Mouse (Mus musculus) intestine, embryonic 14.5 days (tissue): Measurements from ENCODE around the gene Nhsl1. TPM values are rescaled to one million over a fixed set of nuclear protein-coding genes. Genes with fewer than 3 reads are reported as not detected.

Experiments used
- ATAC-seq: fragments of 200-750 bp; cut with Nextera tagmentation; replicated peaks from 2 replicates; pipeline ENCODE4 v1.8.0; 2017; ENCODE audit warnings: low read depth, moderate number of reproducible peaks, moderate TSS enrichment, moderate library complexity; ENCODE audit not compliant: low FRiP score, low TSS enrichment
- DNase-seq: peaks from one replicate; pipeline ENCODE4 v3.0.0-alpha.2; 2018; ENCODE audit warnings: low spot score
- H3K27ac ChIP-seq: fragments of 300-500 bp; sonication (generic); 2 replicates; pipeline ENCODE4 v1.5.1; 2014; ENCODE audit warnings: low read depth, mild to moderate bottlenecking, control low read depth
- H3K27me3 ChIP-seq: fragments of 300-500 bp; sonication (generic); replicated peaks from 2 replicates; pipeline ENCODE4 v1.6.1; 2014; ENCODE audit warnings: low read length, control low read depth; ENCODE audit not compliant: control insufficient read depth, insufficient read depth
- H3K36me3 ChIP-seq: fragments of 300-500 bp; sonication (generic); 2 replicates; pipeline ENCODE4 v1.6.1; 2014; ENCODE audit warnings: low read length, control low read depth; ENCODE audit not compliant: control insufficient read depth, insufficient read depth
- H3K4me1 ChIP-seq: fragments of 300-500 bp; sonication (generic); replicated peaks from 2 replicates; pipeline ENCODE4 v1.6.1; 2014; ENCODE audit warnings: low read length, control low read depth, mixed read lengths; ENCODE audit not compliant: control insufficient read depth, insufficient read depth
- H3K4me2 ChIP-seq: fragments of 300-500 bp; sonication (generic); 2 replicates; pipeline ENCODE4 v1.6.1; 2014; ENCODE audit warnings: low read length
- H3K4me3 ChIP-seq: fragments of 300-500 bp; sonication (generic); 2 replicates; pipeline ENCODE4 v1.5.1; 2014; ENCODE audit warnings: low read depth, low read length, control low read depth, mixed read lengths
- H3K9ac ChIP-seq: fragments of 300-500 bp; sonication (generic); 2 replicates; pipeline ENCODE4 v1.6.1; 2014; ENCODE audit warnings: mild to moderate bottlenecking, low read length
- H3K9me3 ChIP-seq: fragments of 300-500 bp; sonication (generic); 2 replicates; pipeline ENCODE4 v1.6.1; 2016; ENCODE audit warnings: low read length, control low read depth; ENCODE audit not compliant: control insufficient read depth
- WGBS: fragments of 180-500 bp; shearing (Covaris S2); extraction: QIAGEN DNeasy Blood & Tissue Kit; methylation state at CpG from one replicate; pipeline ENCODE4 v1.1.7; 2014; 5-methylcytosine and 5-hydroxymethylcytosine counted together
- polyA plus RNA-seq: library from polyadenylated mRNA; unstranded; fragments of >200 nt; fragmentation: Nextera tagmentation; extraction: Ambion mirVana; gene quantifications from 2 replicates; pipeline ENCODE4 v1.2.1, GENCODE M21; 2014

The Nhsl1 gene
- polyA plus RNA-seq, 1 experiment from 2014 or later, result 10.6 TPM

- Histone ChIP-seq H3K4me2 (no peak overlapping the region), H3K9ac (no peak overlapping the region), H3K27ac (no peak overlapping the region), H3K36me3 (no peaks in the 10 kb centered on the region), H3K9me3 (no peaks in the 10 kb centered on the region), H3K27me3 (no peaks in the 10 kb centered on the region), H3K4me3 (no peak overlapping the region), H3K4me1 (no peaks in the 10 kb centered on the region)
- no peak for ATAC-seq
- 79% methylated on average over 7 of the region's 7 CpGs for WGBS
- DNase-seq, result no peak
Observed at GRCm38 (mm10) chr10:18488239-18488803, 169.5 kb downstream of the Nhsl1 start.

- H3K27me3 ChIP-seq, result no peaks in the 10 kb centered on the region
- no peak overlapping the region for H3K27ac ChIP-seq
- no peaks in the 10 kb centered on the region for H3K9me3 ChIP-seq
- ATAC-seq (no peak), DNase-seq (no peak)
- no peaks in the 10 kb centered on the region for H3K36me3 ChIP-seq
- WGBS, result 85% methylated on average over 10 of the region's 10 CpGs
- no peak overlapping the region for H3K9ac ChIP-seq
- no peaks in the 10 kb centered on the region for H3K4me1 ChIP-seq
- no peak overlapping the region for H3K4me2 ChIP-seq
- no peak overlapping the region for H3K4me3 ChIP-seq
Observed at GRCm38 (mm10) chr10:18489936-18490335, 171.2 kb downstream of the Nhsl1 start.

- WGBS, result 68% methylated on average over 4 of the region's 4 CpGs
- no peaks in the 10 kb centered on the region for H3K4me1 ChIP-seq
- no peaks in the 10 kb centered on the region for H3K9me3 ChIP-seq
- DNase-seq (no peak), ATAC-seq (no peak)
- H3K4me3 ChIP-seq, result no peak overlapping the region
- H3K4me2 ChIP-seq, result no peak overlapping the region
- no peaks in the 10 kb centered on the region for H3K36me3 ChIP-seq
- no peak overlapping the region for H3K9ac ChIP-seq
- H3K27me3 ChIP-seq, result no peaks in the 10 kb centered on the region
- H3K27ac ChIP-seq, result no peak overlapping the region
Observed at GRCm38 (mm10) chr10:18491952-18492351, 173.2 kb downstream of the Nhsl1 start.

GRCm38 (mm10) chr10:18493010-18493894, 174.5 kb downstream of the Nhsl1 start:
- Histone ChIP-seq H3K4me2 (no peak overlapping the region), H3K36me3 (no peaks in the 10 kb centered on the region), H3K27ac (no peak overlapping the region), H3K9ac (no peak overlapping the region), H3K27me3 (no peaks in the 10 kb centered on the region), H3K4me3 (no peak overlapping the region), H3K9me3 (no peaks in the 10 kb centered on the region), H3K4me1 (no peaks in the 10 kb centered on the region)
- no peak for DNase-seq
- ATAC-seq, result no peak
- WGBS, result 84% methylated on average over 11 of the region's 11 CpGs

- no peaks in the 10 kb centered on the region for H3K9me3 ChIP-seq
- no peak overlapping the region for H3K27ac ChIP-seq
- DNase-seq (no peak), ATAC-seq (no peak)
- H3K27me3 ChIP-seq, result no peaks in the 10 kb centered on the region
- no peak overlapping the region for H3K4me2 ChIP-seq
- H3K9ac ChIP-seq, result no peak overlapping the region
- 38% methylated on average over 7 of the region's 7 CpGs for WGBS
- no peaks in the 10 kb centered on the region for H3K4me1 ChIP-seq
- no peak overlapping the region for H3K4me3 ChIP-seq
- peaks cover 6% of the 10 kb centered on the region; the same call in 1 of the 2 replicates for H3K36me3 ChIP-seq
Observed at GRCm38 (mm10) chr10:18494249-18494648, 175.5 kb downstream of the Nhsl1 start.

- Histone ChIP-seq H3K27me3 (no peaks in the 10 kb centered on the region), H3K9ac (no peak overlapping the region), H3K4me3 (no peak overlapping the region), H3K4me2 (no peak overlapping the region), H3K4me1 (no peaks in the 10 kb centered on the region), H3K9me3 (no peaks in the 10 kb centered on the region), H3K36me3 (peaks cover 6% of the 10 kb centered on the region; the same call in 1 of the 2 replicates), H3K27ac (no peak overlapping the region)
- no peak for DNase-seq
- no peak for ATAC-seq
- 86% methylated on average over 7 of the region's 7 CpGs for whole genome bisulfite sequencing
Observed at GRCm38 (mm10) chr10:18497066-18497465, 178.3 kb downstream of the Nhsl1 start.

- no peaks in the 10 kb centered on the region for H3K9me3 ChIP-seq
- no peak for ATAC-seq
- H3K36me3 ChIP-seq, result peaks cover 6% of the 10 kb centered on the region; the same call in 1 of the 2 replicates
- H3K9ac ChIP-seq, result no peak overlapping the region
- H3K27ac ChIP-seq, result no peak overlapping the region
- DNase-seq, result no peak
- no peak overlapping the region for H3K4me3 ChIP-seq
- WGBS, result 75% methylated on average over 3 of the region's 3 CpGs
- no peaks in the 10 kb centered on the region for H3K27me3 ChIP-seq
- H3K4me1 ChIP-seq, result no peaks in the 10 kb centered on the region
- no peak overlapping the region for H3K4me2 ChIP-seq
Observed at GRCm38 (mm10) chr10:18501997-18502396, 183.2 kb downstream of the Nhsl1 start.

GRCm38 (mm10) chr10:18505690-18506089, 186.9 kb downstream of the Nhsl1 start:
- no peak overlapping the region for H3K4me2 ChIP-seq
- no peak for DNase-seq
- no peak for ATAC-seq
- H3K27me3 ChIP-seq, result no peaks in the 10 kb centered on the region
- no peak overlapping the region for H3K9ac ChIP-seq
- no peak overlapping the region for H3K27ac ChIP-seq
- WGBS, result 77% methylated on average over 10 of the region's 10 CpGs
- no peaks in the 10 kb centered on the region for H3K36me3 ChIP-seq
- no peak overlapping the region for H3K4me3 ChIP-seq
- no peaks in the 10 kb centered on the region; the same call in 1 of the 2 replicates for H3K4me1 ChIP-seq
- H3K9me3 ChIP-seq, result no peaks in the 10 kb centered on the region
